Mouse (Mus musculus): ENCODE results near the gene Lsamp.

Gene Lsamp

DNA sequence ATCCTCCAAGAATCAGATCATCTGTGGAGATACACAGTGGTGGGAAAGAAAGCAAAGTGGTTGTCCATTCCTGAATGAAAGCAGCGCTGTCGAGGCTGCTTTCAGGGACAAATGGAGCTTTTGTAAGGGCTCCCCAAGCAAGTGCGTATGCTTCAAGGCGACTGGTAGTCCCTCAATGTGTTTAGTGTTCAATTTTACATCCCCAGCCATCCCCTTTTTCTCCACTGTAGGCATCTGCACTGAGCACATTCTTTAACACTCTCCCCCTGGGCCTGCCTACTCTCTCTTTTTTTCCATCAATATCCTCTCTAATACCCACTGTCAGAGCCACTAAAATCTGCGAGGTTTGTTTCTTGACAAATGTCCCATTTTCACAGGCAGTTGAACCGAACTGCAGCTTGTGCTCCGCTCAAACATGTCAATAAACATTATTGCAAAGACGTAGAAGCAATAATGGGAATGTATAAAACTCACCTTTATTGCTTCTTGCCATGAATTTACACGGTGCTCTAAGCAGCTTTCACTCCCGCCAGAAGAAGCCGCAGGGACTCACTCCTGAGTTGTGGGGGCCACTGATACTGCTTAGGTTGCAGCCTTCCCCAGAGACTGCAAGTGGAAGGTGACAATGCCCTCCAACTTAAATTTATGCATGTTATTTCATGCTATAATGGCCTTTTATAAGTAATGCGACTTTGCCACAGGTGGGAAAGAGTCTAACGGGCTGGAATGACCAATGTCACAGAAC, 250.2 kb downstream of the Lsamp start:
- in situ Hi-C loops (cut with MboI; ENCODE audit: unreplicated experiment in 2 of 2) = no loop called here

DNA sequence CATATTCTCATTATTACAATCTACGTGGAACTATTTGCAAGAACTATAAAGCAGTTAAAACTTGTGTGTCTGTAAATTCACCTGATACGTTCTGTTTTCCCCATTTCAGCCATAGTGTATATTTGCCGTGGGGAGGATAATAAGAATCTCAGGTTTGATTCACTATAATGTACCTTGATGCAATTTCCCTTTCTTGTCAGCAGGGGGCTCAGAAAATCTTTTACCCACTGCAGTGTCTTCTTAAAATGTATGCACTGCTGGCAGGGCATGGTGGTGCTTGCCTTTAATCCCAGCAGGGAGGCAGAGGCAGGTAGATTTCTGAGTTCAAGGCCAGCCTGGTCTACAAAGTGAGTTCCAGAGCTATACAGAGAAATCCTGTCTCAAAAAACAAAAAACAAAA, 287.7 kb downstream of the Lsamp start:
- in situ Hi-C loops (cut with MboI; ENCODE audit: unreplicated experiment in 2 of 2) = loop anchor here in 1 of 2 experiments (5.0 to 10.0 kb wide), 2 partner anchors 860 to 973 kb away; no protein-coding TSS in a partner anchor

DNA sequence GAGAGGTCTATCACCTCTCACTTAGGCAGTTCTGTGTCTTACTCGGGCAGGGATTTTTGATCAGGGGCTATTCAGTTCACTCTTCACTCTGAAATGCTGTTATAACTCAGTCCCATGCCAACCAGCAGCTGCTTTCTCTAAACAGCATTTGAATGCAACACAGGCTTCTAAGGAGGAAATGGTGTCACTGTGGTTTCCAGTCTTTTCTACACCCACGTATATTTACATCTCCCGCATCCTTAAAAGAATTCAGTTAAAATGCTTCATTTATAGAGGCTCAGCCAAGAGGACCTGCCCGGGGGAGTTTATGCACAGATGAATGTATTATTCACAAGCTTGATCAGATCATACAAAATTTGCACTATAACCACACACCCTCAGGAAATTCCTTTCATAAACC, 306.0 kb downstream of the Lsamp start:
- in situ Hi-C loops (cut with MboI; ENCODE audit: unreplicated experiment in 2 of 2) = no loop called here

- in situ Hi-C loops (cut with MboI; ENCODE audit: unreplicated experiment in 2 of 2) = no loop called here
Measured at GRCm38 (mm10) chr16:40294296-40294882, 310.2 kb downstream of the Lsamp start.

DNA sequence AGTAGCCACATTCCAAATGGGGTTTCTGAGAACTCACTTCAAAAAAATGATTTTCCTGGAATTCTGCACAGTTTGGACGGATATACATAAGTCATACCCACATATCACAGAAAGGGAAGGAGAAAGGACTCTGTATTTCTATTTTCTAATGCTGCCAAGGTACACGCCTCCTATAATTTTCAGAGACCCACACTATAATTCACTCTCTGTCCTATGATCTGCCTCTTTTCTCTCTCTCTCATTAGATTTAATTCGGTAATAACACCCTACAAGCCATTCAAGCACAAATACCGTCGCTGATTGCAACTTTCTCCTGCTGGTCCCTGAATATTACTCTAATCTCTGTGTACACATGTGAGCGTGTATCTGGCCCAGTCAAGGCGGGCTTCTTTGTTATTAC, 311.1 kb downstream of the Lsamp start:
- in situ Hi-C loops (cut with MboI; ENCODE audit: unreplicated experiment in 2 of 2) = no loop called here

GRCm38 (mm10) chr16:40307666-40308065, 323.5 kb downstream of the Lsamp start:
- in situ Hi-C loops (cut with MboI; ENCODE audit: unreplicated experiment in 2 of 2) = no loop called here

GRCm38 (mm10) chr16:40316199-40316598, 332.0 kb downstream of the Lsamp start:
- in situ Hi-C loops (cut with MboI; ENCODE audit: unreplicated experiment in 2 of 2) = no loop called here

DNA sequence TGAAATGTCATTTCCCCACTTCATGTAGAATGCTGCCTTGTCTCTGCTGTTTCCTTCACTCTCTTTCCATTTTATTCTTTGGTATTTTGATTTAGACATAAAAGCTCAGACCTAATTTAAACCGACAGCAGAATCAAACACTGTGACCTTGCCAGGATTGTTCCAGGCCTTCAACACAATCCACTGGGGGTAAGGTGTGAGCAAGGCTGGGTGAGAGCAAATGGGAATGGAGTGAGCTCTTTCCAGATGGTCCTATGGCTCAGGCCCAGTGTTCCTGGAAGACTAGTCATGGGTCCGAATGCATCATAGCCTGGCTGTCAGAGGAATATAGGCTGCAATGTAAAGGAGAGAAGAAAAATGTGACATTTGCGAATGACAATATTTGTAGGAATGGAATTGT, 340.6 kb downstream of the Lsamp start:
- in situ Hi-C loops (cut with MboI; ENCODE audit: unreplicated experiment in 2 of 2) = no loop called here

DNA sequence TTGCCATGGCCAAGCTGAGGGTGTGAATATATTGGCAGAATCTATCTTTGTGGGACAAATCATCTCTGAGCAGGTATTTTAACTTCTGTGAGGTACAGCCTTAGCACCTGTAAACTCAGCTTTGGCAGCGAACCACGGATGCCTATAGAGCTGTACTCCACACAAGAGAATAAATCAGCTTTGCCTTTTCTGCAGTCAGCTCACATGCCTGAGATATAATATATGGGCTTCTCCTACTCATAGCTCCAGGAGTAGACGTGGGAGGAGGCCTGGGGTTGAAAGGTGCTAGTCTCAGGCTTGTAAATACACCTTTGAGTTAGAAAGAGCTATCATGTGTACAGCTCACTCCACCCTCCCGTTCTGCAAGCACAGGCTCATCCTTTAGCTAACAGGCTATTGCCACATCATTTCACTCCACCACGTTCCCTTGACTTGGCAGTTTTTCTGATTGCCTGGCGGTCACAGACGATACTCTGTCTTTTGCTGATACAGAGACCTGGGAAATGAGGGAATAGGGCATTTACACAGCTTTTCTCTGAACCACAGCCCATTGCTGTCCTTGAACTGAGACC, 344.2 kb downstream of the Lsamp start:
- in situ Hi-C loops (cut with MboI; ENCODE audit: unreplicated experiment in 2 of 2) = no loop called here

GRCm38 (mm10) chr16:40369677-40370076, 385.5 kb downstream of the Lsamp start:
- in situ Hi-C loops (cut with MboI; ENCODE audit: unreplicated experiment in 2 of 2) = no loop called here

DNA sequence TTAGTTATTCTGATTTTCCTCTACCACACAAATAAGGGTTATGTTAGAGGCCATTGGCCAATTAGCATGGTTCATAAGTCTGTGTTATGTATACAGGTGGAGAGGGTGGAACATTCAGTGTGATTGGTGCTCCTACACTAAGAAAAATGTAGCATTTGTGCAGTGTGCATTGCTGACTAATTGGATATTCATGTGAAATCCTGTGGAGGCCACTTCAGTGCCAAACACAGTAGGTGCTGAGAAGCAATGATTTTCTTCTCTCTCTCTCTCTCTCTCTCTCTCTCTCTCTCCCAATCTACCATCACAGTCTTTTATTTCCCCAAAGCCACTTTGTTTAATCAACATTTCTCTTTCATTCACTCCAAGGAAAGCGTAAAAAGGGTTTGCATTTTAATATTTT, 387.1 kb downstream of the Lsamp start:
- in situ Hi-C loops (cut with MboI; ENCODE audit: unreplicated experiment in 2 of 2) = no loop called here

GRCm38 (mm10) chr16:40375314-40375713, 391.2 kb downstream of the Lsamp start:
- in situ Hi-C loops (cut with MboI; ENCODE audit: unreplicated experiment in 2 of 2) = no loop called here

DNA sequence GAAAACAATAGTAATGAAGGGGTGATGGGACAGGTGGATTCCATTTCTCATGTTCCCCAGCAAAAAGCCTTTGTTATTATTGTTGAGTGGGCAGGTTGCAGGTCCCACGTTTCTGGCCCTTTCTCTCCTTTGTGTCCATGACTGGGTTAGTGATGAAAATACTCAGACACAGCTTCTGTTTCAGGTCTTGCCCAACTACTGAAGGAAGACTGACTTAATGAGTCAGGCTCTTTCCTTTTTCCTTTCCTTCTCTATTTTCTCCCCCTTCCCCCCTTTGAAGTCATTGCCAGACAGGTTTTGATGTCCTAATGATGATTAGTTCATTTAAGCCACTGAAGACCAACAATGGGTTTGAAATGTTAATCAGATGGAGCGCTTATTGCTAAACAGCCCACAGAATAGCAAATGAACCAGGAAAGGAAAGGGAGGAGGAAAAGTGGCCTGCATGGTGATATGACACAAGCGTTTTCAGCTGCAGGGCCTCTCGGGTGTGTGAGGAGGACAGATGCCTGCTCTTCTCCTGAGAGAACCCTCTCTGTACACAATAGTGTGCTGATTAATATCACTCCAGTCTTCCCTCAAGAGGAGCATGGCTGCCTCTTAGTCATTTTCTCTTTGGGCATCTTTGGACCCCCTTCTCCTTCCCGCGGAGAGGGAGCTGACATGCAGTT, 393.1 kb downstream of the Lsamp start:
- in situ Hi-C loops (cut with MboI; ENCODE audit: unreplicated experiment in 2 of 2) = no loop called here

- in situ Hi-C loops (cut with MboI; ENCODE audit: unreplicated experiment in 2 of 2) = no loop called here
Measured at GRCm38 (mm10) chr16:40392106-40392505, 407.9 kb downstream of the Lsamp start.

DNA sequence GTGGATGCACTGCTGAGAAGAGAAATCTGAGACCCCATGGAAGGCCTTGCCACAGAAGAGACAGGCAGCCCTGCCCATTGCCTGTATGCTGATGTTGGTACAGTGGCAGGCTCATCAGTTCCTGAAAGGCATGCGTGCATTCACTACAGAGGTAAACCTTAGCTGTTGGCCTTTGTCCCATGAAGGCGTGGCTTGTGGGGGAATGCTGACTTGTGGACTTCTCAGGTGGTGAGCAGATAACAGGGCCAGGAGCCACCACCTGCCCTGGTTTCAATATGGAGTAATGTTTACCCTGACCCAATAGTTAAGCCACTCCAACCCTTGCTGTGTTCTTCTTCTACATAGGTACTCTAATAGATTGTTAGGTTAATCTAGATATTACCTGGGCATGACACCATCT, 415.4 kb downstream of the Lsamp start:
- in situ Hi-C loops (cut with MboI; ENCODE audit: unreplicated experiment in 2 of 2) = no loop called here

- in situ Hi-C loops (cut with MboI; ENCODE audit: unreplicated experiment in 2 of 2) = no loop called here
Measured at GRCm38 (mm10) chr16:40434280-40434679, 450.1 kb downstream of the Lsamp start.

DNA sequence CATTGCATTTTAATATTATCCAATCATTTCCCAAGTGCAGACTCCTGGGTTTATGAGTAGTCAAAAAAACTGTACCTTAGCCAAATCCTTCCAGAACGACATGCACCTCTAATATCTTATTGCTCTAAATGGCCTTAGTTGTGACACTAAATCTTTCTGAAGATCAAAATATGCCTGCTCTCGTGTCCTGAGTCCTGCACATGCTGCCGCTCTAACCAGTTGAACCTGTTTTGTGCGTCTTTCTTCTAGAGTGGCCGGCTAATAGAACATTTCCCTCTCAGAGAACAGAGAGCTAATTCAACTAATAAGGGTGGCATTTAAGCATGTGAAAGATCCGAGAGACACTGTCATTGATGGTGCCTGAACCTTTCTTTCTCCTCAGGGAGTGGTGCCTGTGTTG, 452.3 kb downstream of the Lsamp start:
- in situ Hi-C loops (cut with MboI; ENCODE audit: unreplicated experiment in 2 of 2) = no loop called here

- in situ Hi-C loops (cut with MboI; ENCODE audit: unreplicated experiment in 2 of 2) = no loop called here
Measured at GRCm38 (mm10) chr16:40437879-40438278, 453.7 kb downstream of the Lsamp start.

GRCm38 (mm10) chr16:40438876-40439275, 454.7 kb downstream of the Lsamp start:
- in situ Hi-C loops (cut with MboI; ENCODE audit: unreplicated experiment in 2 of 2) = no loop called here

- in situ Hi-C loops (cut with MboI; ENCODE audit: unreplicated experiment in 2 of 2) = no loop called here
Measured at GRCm38 (mm10) chr16:40446587-40446986, 462.4 kb downstream of the Lsamp start.

GRCm38 (mm10) chr16:40463411-40464058, 479.4 kb downstream of the Lsamp start:
- in situ Hi-C loops (cut with MboI; ENCODE audit: unreplicated experiment in 2 of 2) = loop anchor here (10.0 to 25.0 kb wide), 5 partner anchors 171 to 1351 kb away; no protein-coding TSS in a partner anchor

All from v-Abl transformed pro-B cells (cell line).